Comparison of ENCODE assay signal across 18 mouse cellular contexts in genomic region chr3:68829944-68830343, GRCm38 (mm10). TPM values are rescaled to one million over a fixed set of nuclear protein-coding genes. Genes with fewer than 3 reads are reported as not detected.
"Had no signal": no experiment of that assay in that cellular context is flagged by ENCODE, and none has a peak within 500 bp of the region (broad histone marks: within the 10 kb centered on the region; RNA-seq: fewer than 3 reads in every experiment).

No protein-coding gene starts in this region.

- H3K9ac ChIP-seq: limb, embryonic 12.5 days; limb, embryonic 15.5 days; liver, embryonic 14.5 days; liver, postnatal 0 days; lung, embryonic 14.5 days; midbrain, embryonic 12.5 days; midbrain, embryonic 15.5 days; neural tube, embryonic 13.5 days had no signal

- H3K9me3 ChIP-seq: limb, embryonic 12.5 days; limb, embryonic 15.5 days; midbrain, embryonic 12.5 days; midbrain, embryonic 15.5 days; neural tube, embryonic 13.5 days had no signal

- H3K36me3 ChIP-seq: limb, embryonic 12.5 days; limb, embryonic 15.5 days; midbrain, embryonic 12.5 days; midbrain, embryonic 15.5 days; neural tube, embryonic 13.5 days had no signal

- DNase-seq: kidney, postnatal 14 days; kidney, postnatal 4 days; left cerebral cortex, postnatal 4 days; liver, postnatal 0 days; lung, embryonic 14.5 days; retina, postnatal 1 day; thymus, adult 18-20 months; thymus, postnatal 4 days had no signal

- H3K4me1 ChIP-seq: limb, embryonic 12.5 days had no signal

- H3K4me2 ChIP-seq: limb, embryonic 12.5 days; limb, embryonic 15.5 days; liver, embryonic 11.5 days; lung, embryonic 14.5 days; midbrain, embryonic 12.5 days; midbrain, embryonic 15.5 days; neural tube, embryonic 13.5 days had no signal

- H3K27ac ChIP-seq: limb, embryonic 12.5 days; limb, embryonic 15.5 days; liver, embryonic 14.5 days; macrophage; midbrain, embryonic 12.5 days; midbrain, embryonic 15.5 days; neural tube, embryonic 13.5 days had no signal

- ATAC-seq: liver, postnatal 0 days; lung, postnatal 0 days; midbrain, embryonic 15.5 days had no signal

- H3K4me3 ChIP-seq: limb, embryonic 12.5 days; limb, embryonic 15.5 days; midbrain, embryonic 12.5 days; midbrain, embryonic 15.5 days; neural tube, embryonic 13.5 days had no signal

- H3K27me3 ChIP-seq: limb, embryonic 12.5 days; limb, embryonic 15.5 days; midbrain, embryonic 15.5 days; neural tube, embryonic 13.5 days had no signal

RNA-seq across cellular contexts. Expression of gene 1110032F04Rik, which starts 39.4 kb away (rescaled TPM):
- polyA plus RNA-seq: macrophage; testis, adult 2 months had no signal
